In the genomic region with DNA sequence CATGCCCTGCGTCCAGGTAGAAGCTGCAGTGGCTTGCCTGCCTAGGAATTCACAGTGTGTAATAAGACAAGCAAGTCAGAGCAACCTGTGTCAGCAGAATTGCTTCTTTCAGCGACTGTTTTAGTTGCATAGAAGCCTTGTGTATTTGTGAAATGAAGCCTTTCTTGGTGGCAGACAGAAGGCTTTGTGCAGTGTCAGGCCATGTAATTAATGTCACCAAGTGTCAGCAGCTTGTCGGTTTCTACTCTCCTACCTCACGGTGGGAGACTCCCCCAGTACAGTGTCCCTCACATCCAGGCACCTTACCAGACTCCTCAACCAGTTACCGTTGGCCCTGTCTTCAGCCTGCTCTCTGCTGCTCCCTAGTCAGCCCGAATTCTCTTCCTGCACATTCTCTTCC, we compare ENCODE assay signal across 18 mouse cellular contexts. TPM values are rescaled to one million over a fixed set of nuclear protein-coding genes. Genes with fewer than 3 reads are reported as not detected.
A peak's percentile ranks its signal among the peaks of the same experiment; 100 is the strongest.
DNase-seq lines count a peak whose midpoint lies in the region; ATAC-seq lines count a peak whose summit lies in the region.
"Had no signal": no experiment of that assay in that cellular context is flagged by ENCODE, and none has a peak within 500 bp of the region (broad histone marks: within the 10 kb centered on the region; RNA-seq: fewer than 3 reads in every experiment).

No protein-coding gene starts in this region.

- H3K4me1 ChIP-seq in hindbrain, embryonic 14.5 days (replicated peaks; ENCODE audit: control insufficient read depth, insufficient read depth, low read length) = no peaks in the 10 kb centered on the region
- H3K4me1 ChIP-seq in hindbrain, embryonic 11.5 days (replicated peaks; ENCODE audit: control insufficient read depth, insufficient read depth, low read length) = no peaks in the 10 kb centered on the region
- H3K4me1 ChIP-seq in forebrain, embryonic 13.5 days = peaks cover 36% of the 10 kb centered on the region
- H3K4me1 ChIP-seq in limb, embryonic 12.5 days (replicated peaks) = peaks cover 23% of the 10 kb centered on the region
- peaks cover 18% of the 10 kb centered on the region for H3K4me1 ChIP-seq in liver, embryonic 12.5 days

- no peaks in the 10 kb centered on the region for H3K9me3 ChIP-seq in hindbrain, embryonic 14.5 days (ENCODE audit: control insufficient read depth, low read length)
- no peaks in the 10 kb centered on the region for H3K9me3 ChIP-seq in hindbrain, embryonic 11.5 days (ENCODE audit: control insufficient read depth, low read length)
- no peaks in the 10 kb centered on the region for H3K9me3 ChIP-seq in forebrain, embryonic 13.5 days (replicated peaks)
- no peaks in the 10 kb centered on the region for H3K9me3 ChIP-seq in limb, embryonic 12.5 days
- H3K9me3 ChIP-seq in liver, embryonic 12.5 days (replicated peaks) = no peaks in the 10 kb centered on the region
- H3K9me3 ChIP-seq: heart, embryonic 12.5 days; intestine, embryonic 15.5 days; midbrain, embryonic 10.5 days had no signal

- DNase-seq in hindbrain, embryonic 14.5 days (ENCODE audit: low spot score) = no peak
- no peak for DNase-seq in hindbrain, embryonic 11.5 days (ENCODE audit: low spot score)
- peak; percentile 46 for DNase-seq in Muller cell, postnatal 12 days (ENCODE audit: inconsistent ontology term)
- DNase-seq: adrenal gland, postnatal 10 days; cerebellum, adult 11-12 months; cerebellum, postnatal 36 days; lung, adult 2 months; lung, postnatal 36 days; right cerebral cortex, postnatal 25 days; thymus, postnatal 36 days had no signal

- H3K27me3 ChIP-seq in hindbrain, embryonic 14.5 days (ENCODE audit: control insufficient read depth, insufficient read depth, low read length) = no peaks in the 10 kb centered on the region
- H3K27me3 ChIP-seq in hindbrain, embryonic 11.5 days (ENCODE audit: control insufficient read depth, insufficient read depth, low read length) = no peaks in the 10 kb centered on the region
- H3K27me3 ChIP-seq in forebrain, embryonic 13.5 days = no peaks in the 10 kb centered on the region
- no peaks in the 10 kb centered on the region for H3K27me3 ChIP-seq in limb, embryonic 12.5 days
- no peaks in the 10 kb centered on the region for H3K27me3 ChIP-seq in liver, embryonic 12.5 days (replicated peaks)
- H3K27me3 ChIP-seq: heart, embryonic 12.5 days; intestine, embryonic 15.5 days had no signal

- ATAC-seq in hindbrain, embryonic 14.5 days (ENCODE audit: low FRiP score) = no peak
- no peak for ATAC-seq in hindbrain, embryonic 11.5 days (ENCODE audit: low FRiP score)
- no peak for ATAC-seq in forebrain, embryonic 13.5 days
- ATAC-seq in limb, embryonic 12.5 days (ENCODE audit: insufficient number of reproducible peaks, insufficient read depth, low FRiP score, low TSS enrichment, low read depth) = no peak
- no peak for ATAC-seq in megakaryocyte, adult 5-6 weeks (ENCODE audit: poor library complexity, severe bottlenecking)
- no peak for ATAC-seq in liver, embryonic 12.5 days
- ATAC-seq: intestine, embryonic 15.5 days had no signal

- no peak overlapping the region for H3K9ac ChIP-seq in hindbrain, embryonic 14.5 days
- no peak overlapping the region for H3K9ac ChIP-seq in hindbrain, embryonic 11.5 days (ENCODE audit: low read depth, low read length)
- 0 out of 2 replicates have a peak overlapping the region, but pooled peaks have one; percentile 13 for H3K9ac ChIP-seq in forebrain, embryonic 13.5 days
- H3K9ac ChIP-seq in limb, embryonic 12.5 days (replicated peaks) = no peak overlapping the region
- H3K9ac ChIP-seq in liver, embryonic 12.5 days = no peak overlapping the region
- H3K9ac ChIP-seq: heart, embryonic 12.5 days; intestine, embryonic 15.5 days had no signal

- H3K27ac ChIP-seq in hindbrain, embryonic 14.5 days = 0 out of 2 replicates have a peak overlapping the region, but pooled peaks have one; percentile 7
- no peak overlapping the region for H3K27ac ChIP-seq in hindbrain, embryonic 11.5 days (ENCODE audit: low read depth, low read length)
- H3K27ac ChIP-seq in forebrain, embryonic 13.5 days = peak overlapping the region; percentile 58
- H3K27ac ChIP-seq in limb, embryonic 12.5 days = peak overlapping the region; percentile 74
- H3K27ac ChIP-seq in liver, embryonic 12.5 days = no peak overlapping the region
- H3K27ac ChIP-seq: intestine, embryonic 15.5 days; kidney, postnatal 0 days; midbrain, embryonic 10.5 days had no signal

- H3K36me3 ChIP-seq in hindbrain, embryonic 14.5 days (replicated peaks; ENCODE audit: control insufficient read depth, insufficient read depth) = peaks cover 51% of the 10 kb centered on the region
- H3K36me3 ChIP-seq in hindbrain, embryonic 11.5 days (ENCODE audit: control insufficient read depth, insufficient read depth, low read length) = 0 out of 2 replicates have a peak, but pooled peaks cover 12% of the 10 kb centered on the region
- H3K36me3 ChIP-seq in forebrain, embryonic 13.5 days (ENCODE audit: poor library complexity, severe bottlenecking) = peaks cover 45% of the 10 kb centered on the region
- H3K36me3 ChIP-seq in limb, embryonic 12.5 days = peaks cover 47% of the 10 kb centered on the region
- H3K36me3 ChIP-seq in liver, embryonic 12.5 days = peaks cover 57% of the 10 kb centered on the region

- WGBS in hindbrain, embryonic 14.5 days = 39% methylated on average over 6 of the region's 6 CpGs
- WGBS in hindbrain, embryonic 11.5 days = 50% methylated on average over 6 of the region's 6 CpGs
- WGBS in forebrain, embryonic 13.5 days = 39% methylated on average over 6 of the region's 6 CpGs
- 68% methylated on average over 6 of the region's 6 CpGs for WGBS in limb, embryonic 12.5 days
- 77% methylated on average over 6 of the region's 6 CpGs for WGBS in liver, embryonic 12.5 days (ENCODE audit: insufficient replicate concordance)

- H3K4me2 ChIP-seq in hindbrain, embryonic 14.5 days (replicated peaks) = no peak overlapping the region
- H3K4me2 ChIP-seq in hindbrain, embryonic 11.5 days (replicated peaks; ENCODE audit: low read depth, low read length) = no peak overlapping the region
- no peak overlapping the region for H3K4me2 ChIP-seq in forebrain, embryonic 13.5 days
- no peak overlapping the region for H3K4me2 ChIP-seq in limb, embryonic 12.5 days
- H3K4me2 ChIP-seq in liver, embryonic 12.5 days = no peak overlapping the region
- H3K4me2 ChIP-seq: heart, embryonic 12.5 days; intestine, embryonic 15.5 days had no signal

- H3K4me3 ChIP-seq in hindbrain, embryonic 14.5 days (replicated peaks; ENCODE audit: low read length) = no peak overlapping the region
- no peak overlapping the region for H3K4me3 ChIP-seq in hindbrain, embryonic 11.5 days (ENCODE audit: low read depth, low read length)
- no peak overlapping the region for H3K4me3 ChIP-seq in forebrain, embryonic 13.5 days
- H3K4me3 ChIP-seq in limb, embryonic 12.5 days (replicated peaks) = no peak overlapping the region
- no peak overlapping the region for H3K4me3 ChIP-seq in liver, embryonic 12.5 days
- H3K4me3 ChIP-seq: heart, embryonic 12.5 days; intestine, embryonic 15.5 days; midbrain, embryonic 10.5 days had no signal

RNA-seq across cellular contexts. Expression of a gene that starts 19.5 kb away (rescaled TPM):
- polyA plus RNA-seq in hindbrain, embryonic 14.5 days (2014; fragmentation: Nextera tagmentation; extraction: Ambion mirVana) = 44.3 and 54.0 TPM in 2 replicates
- 47.6 and 48.8 TPM in 2 replicates for polyA plus RNA-seq in hindbrain, embryonic 11.5 days (2014; fragmentation: Nextera tagmentation; extraction: Ambion mirVana)
- 47.8 and 49.2 TPM in 2 replicates for polyA plus RNA-seq in forebrain, embryonic 13.5 days (2015; fragmentation: Nextera tagmentation; extraction: Ambion mirVana)
- 48.2 and 52.1 TPM in 2 replicates for polyA plus RNA-seq in limb, embryonic 12.5 days (2016; fragmentation: Nextera tagmentation; extraction: Ambion mirVana)
- total RNA-seq in megakaryocyte, adult 5-6 weeks (2015) = 32.5 and 35.1 TPM in 2 replicates
- total RNA-seq in megakaryocyte, adult 5-6 weeks (2017) = 35.4 and 36.5 TPM in 2 replicates
- polyA plus RNA-seq in liver, embryonic 12.5 days (2016; fragmentation: Nextera tagmentation; extraction: Ambion mirVana) = 30.7 and 33.8 TPM in 2 replicates

RNA-seq across cellular contexts. Expression of a gene that starts 19.9 kb away (rescaled TPM):
- 202 and 206 TPM in 2 replicates for polyA plus RNA-seq in hindbrain, embryonic 14.5 days (2014; fragmentation: Nextera tagmentation; extraction: Ambion mirVana)
- 268 and 286 TPM in 2 replicates for polyA plus RNA-seq in hindbrain, embryonic 11.5 days (2014; fragmentation: Nextera tagmentation; extraction: Ambion mirVana)
- polyA plus RNA-seq in forebrain, embryonic 13.5 days (2015; fragmentation: Nextera tagmentation; extraction: Ambion mirVana) = 260 and 282 TPM in 2 replicates
- 257 and 266 TPM in 2 replicates for polyA plus RNA-seq in limb, embryonic 12.5 days (2016; fragmentation: Nextera tagmentation; extraction: Ambion mirVana)
- total RNA-seq in megakaryocyte, adult 5-6 weeks (2015) = 196 and 214 TPM in 2 replicates
- 356 and 360 TPM in 2 replicates for total RNA-seq in megakaryocyte, adult 5-6 weeks (2017)
- 88.2 and 90.9 TPM in 2 replicates for polyA plus RNA-seq in liver, embryonic 12.5 days (2016; fragmentation: Nextera tagmentation; extraction: Ambion mirVana)

Comparison
In these comparisons a context has a peak if more than half of its experiments do, and no peak if none do; other contexts are left out.
1. H3K27ac ChIP-seq: peak in hindbrain, embryonic 14.5 days (single experiment), forebrain, embryonic 13.5 days (single experiment) and limb, embryonic 12.5 days (single experiment); none in hindbrain, embryonic 11.5 days (single experiment) and liver, embryonic 12.5 days (single experiment).